Mouse (Mus musculus): ENCODE data around the gene Bsn.

Bsn gene

GRCm38 (mm10) chr9:108196920-108197677 lies 6.9 kb upstream of the Bsn start:
- DNase-seq (ENCODE audit: low spot score in 2 of 2) = no peak

- peak in 1 of 2 experiments; percentile 31 for DNase-seq (ENCODE audit: low spot score in 2 of 2)
Observed at GRCm38 (mm10) chr9:108196222-108196621, 6.0 kb upstream of the Bsn start.

GRCm38 (mm10) chr9:108189488-108189786 lies 747 bp downstream of the Bsn start:
- DNase-seq (ENCODE audit: low spot score in 2 of 2) = no peak

GRCm38 (mm10) chr9:108189023-108189422 lies 1.2 kb downstream of the Bsn start:
- DNase-seq (ENCODE audit: low spot score in 2 of 2) = no peak

- DNase-seq (ENCODE audit: low spot score in 2 of 2) = no peak
Observed at GRCm38 (mm10) chr9:108188511-108188910, 1.7 kb downstream of the Bsn start.

- DNase-seq (ENCODE audit: low spot score in 2 of 2) = no peak
Observed at GRCm38 (mm10) chr9:108187616-108188015, 2.6 kb downstream of the Bsn start.

GRCm38 (mm10) chr9:108185786-108186185 lies 4.4 kb downstream of the Bsn start:
- no peak for DNase-seq (ENCODE audit: low spot score in 2 of 2)

- no peak for DNase-seq (ENCODE audit: low spot score in 2 of 2)
Observed at GRCm38 (mm10) chr9:108183531-108183994, 6.6 kb downstream of the Bsn start.

- no peak for DNase-seq (ENCODE audit: low spot score in 2 of 2)
Observed at GRCm38 (mm10) chr9:108182806-108183506, 7.2 kb downstream of the Bsn start.

GRCm38 (mm10) chr9:108178391-108178790 lies 11.8 kb downstream of the Bsn start:
- no peak for DNase-seq (ENCODE audit: low spot score in 2 of 2)

GRCm38 (mm10) chr9:108175116-108175838 lies 14.9 kb downstream of the Bsn start:
- DNase-seq (ENCODE audit: low spot score in 2 of 2) = no peak

GRCm38 (mm10) chr9:108172777-108173350 lies 17.3 kb downstream of the Bsn start:
- DNase-seq (ENCODE audit: low spot score in 2 of 2) = no peak

GRCm38 (mm10) chr9:108169751-108170150 lies 20.4 kb downstream of the Bsn start:
- DNase-seq (ENCODE audit: low spot score in 2 of 2) = no peak

GRCm38 (mm10) chr9:108165143-108165542 lies 25.0 kb downstream of the Bsn start:
- no peak for DNase-seq (ENCODE audit: low spot score in 2 of 2)

GRCm38 (mm10) chr9:108163646-108164284 lies 26.4 kb downstream of the Bsn start:
- DNase-seq (ENCODE audit: low spot score in 2 of 2) = peak; percentile 24 to 31

- DNase-seq (ENCODE audit: low spot score in 2 of 2) = no peak
Observed at GRCm38 (mm10) chr9:108157891-108158290, 32.3 kb downstream of the Bsn start.

GRCm38 (mm10) chr9:108157451-108157850 lies 32.7 kb downstream of the Bsn start:
- no peak for DNase-seq (ENCODE audit: low spot score in 2 of 2)

- no peak for DNase-seq (ENCODE audit: low spot score in 2 of 2)
Observed at GRCm38 (mm10) chr9:108156786-108157185, 33.4 kb downstream of the Bsn start.

GRCm38 (mm10) chr9:108154814-108155213 lies 35.4 kb downstream of the Bsn start:
- DNase-seq (ENCODE audit: low spot score in 2 of 2) = no peak

- DNase-seq (ENCODE audit: low spot score in 2 of 2) = no peak
Observed at GRCm38 (mm10) chr9:108153516-108154448, 36.4 kb downstream of the Bsn start.

- no peak for DNase-seq (ENCODE audit: low spot score in 2 of 2)
Observed at GRCm38 (mm10) chr9:108150486-108150885, 39.7 kb downstream of the Bsn start.
